Mouse (Mus musculus) limb, embryonic 11.5 days (tissue): Measurements from ENCODE around the gene Avil. TPM values are rescaled to one million over a fixed set of nuclear protein-coding genes. Genes with fewer than 3 reads are reported as not detected.

Experiments
- ATAC-seq: fragments of 200-750 bp; cut with Nextera tagmentation; 2 replicates; pipeline ENCODE4 v1.8.0; 2017; ENCODE audit warnings: low read depth; ENCODE audit not compliant: insufficient number of reproducible peaks, low FRiP score, low TSS enrichment
- DNase-seq: peaks from one replicate; pipeline ENCODE4 v3.0.0-alpha.2; 2015; ENCODE audit warnings: low spot score
- H3K27ac ChIP-seq: fragments of 300-500 bp; sonication (generic); replicated peaks from 2 replicates; pipeline ENCODE4 v1.5.1; 2014; ENCODE audit warnings: low read depth, mild to moderate bottlenecking, low read length
- H3K27me3 ChIP-seq: fragments of 300-500 bp; sonication (generic); 2 replicates; pipeline ENCODE4 v1.6.1; 2014; ENCODE audit warnings: mild to moderate bottlenecking, low read length, mixed read lengths; ENCODE audit not compliant: control insufficient read depth, insufficient read depth
- H3K36me3 ChIP-seq: fragments of 300-500 bp; sonication (generic); 2 replicates; pipeline ENCODE4 v1.6.1; 2014; ENCODE audit warnings: mild to moderate bottlenecking, low read length, moderate library complexity, mixed read lengths; ENCODE audit not compliant: control insufficient read depth, insufficient read depth
- H3K4me1 ChIP-seq: fragments of 300-500 bp; sonication (generic); 2 replicates; pipeline ENCODE4 v1.6.1; 2014; ENCODE audit warnings: low read length, mixed read lengths; ENCODE audit not compliant: control insufficient read depth, insufficient read depth
- H3K4me2 ChIP-seq: fragments of 300-500 bp; sonication (generic); 2 replicates; pipeline ENCODE4 v1.6.1; 2014; ENCODE audit warnings: low read depth, mild to moderate bottlenecking, moderate library complexity; ENCODE audit not compliant: severe bottlenecking
- H3K4me3 ChIP-seq: fragments of 300-500 bp; sonication (generic); 2 replicates; pipeline ENCODE4 v1.5.1; 2014; ENCODE audit warnings: low read depth, low read length
- H3K9ac ChIP-seq: fragments of 300-500 bp; sonication (generic); 2 replicates; pipeline ENCODE4 v1.6.1; 2014; ENCODE audit warnings: mild to moderate bottlenecking, low read length
- H3K9me3 ChIP-seq: fragments of 300-500 bp; sonication (generic); 2 replicates; pipeline ENCODE4 v1.6.1; 2016; ENCODE audit warnings: low read length; ENCODE audit not compliant: control insufficient read depth
- WGBS: fragments of 180-500 bp; shearing (Covaris S2); extraction: QIAGEN DNeasy Blood & Tissue Kit; methylation state at CpG from one replicate; pipeline ENCODE4 v1.1.7; 2014; 5-methylcytosine and 5-hydroxymethylcytosine counted together
- polyA plus RNA-seq: library from polyadenylated mRNA; unstranded; fragments of >200 nt; fragmentation: Nextera tagmentation; extraction: Ambion mirVana; gene quantifications from 2 replicates; pipeline ENCODE4 v1.2.1, GENCODE M21; 2014

Avil gene
- polyA plus RNA-seq, 1 experiment from 2014 or later, result 0.07 TPM

- ATAC-seq (peak; percentile 67), DNase-seq (peak; percentile 96)
- Histone ChIP-seq H3K27me3 (no peaks in the 10 kb centered on the region; the same call in 1 of the 2 replicates), H3K36me3 (no peaks in the 10 kb centered on the region; the same call in 1 of the 2 replicates), H3K27ac (no peak overlapping the region), H3K4me3 (peak overlapping the region; percentile 90), H3K4me2 (peak overlapping the region; percentile 98), H3K9ac (peak overlapping the region; percentile 63), H3K9me3 (no peaks in the 10 kb centered on the region), H3K4me1 (0 out of 2 replicates have a peak, but pooled peaks cover 4% of the 10 kb centered on the region)
- 0% methylated on average over 44 of the region's 44 CpGs for WGBS
These were observed 41.3 kb downstream of the Avil start for GRCm38 (mm10) chr10:127041774-127042338.

- Histone ChIP-seq H3K4me3 (peak overlapping the region; percentile 90), H3K27me3 (peaks cover 1% of the 10 kb centered on the region), H3K36me3 (no peaks in the 10 kb centered on the region; the same call in 1 of the 2 replicates), H3K4me2 (peak overlapping the region; percentile 98), H3K4me1 (0 out of 2 replicates have a peak, but pooled peaks cover 4% of the 10 kb centered on the region), H3K9ac (peak overlapping the region; percentile 63), H3K9me3 (no peaks in the 10 kb centered on the region), H3K27ac (no peak overlapping the region)
- ATAC-seq (0 out of 2 replicates have a peak, but pooled peaks have one; percentile 4), DNase-seq (no peak)
- 22% methylated on average over 5 of the region's 5 CpGs for WGBS
These were observed 42.1 kb downstream of the Avil start for GRCm38 (mm10) chr10:127042468-127043115.

DNA sequence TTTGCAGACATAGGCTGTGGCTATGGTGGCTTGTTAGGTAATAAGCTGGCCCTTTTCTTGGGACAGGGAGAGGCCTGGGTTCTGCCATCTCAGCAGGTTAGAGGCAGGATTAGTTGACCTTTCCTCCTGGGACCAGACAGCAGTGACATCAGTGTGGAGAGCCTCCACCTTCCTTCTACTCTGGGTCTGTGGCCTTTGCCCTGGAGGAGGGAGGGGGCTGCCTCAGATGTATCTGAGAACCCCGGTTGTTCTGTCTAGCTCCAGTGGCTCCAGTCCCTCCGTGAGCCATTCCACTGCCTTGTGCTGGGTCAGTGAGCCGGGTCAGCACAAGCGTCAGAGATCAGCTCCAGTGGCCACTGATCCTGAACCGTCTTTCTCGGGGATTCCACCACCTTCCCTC lies 42.7 kb downstream of the Avil start:
- peaks cover 7% of the 10 kb centered on the region for H3K27me3 ChIP-seq
- no peak overlapping the region; the same call in 1 of the 2 replicates for H3K4me3 ChIP-seq
- DNase-seq (no peak), ATAC-seq (no peak)
- H3K36me3 ChIP-seq, result no peaks in the 10 kb centered on the region; the same call in 1 of the 2 replicates
- H3K9ac ChIP-seq, result no peak overlapping the region
- no peak overlapping the region for H3K4me2 ChIP-seq
- 92% methylated on average over 6 of the region's 6 CpGs for WGBS
- no peak overlapping the region for H3K27ac ChIP-seq
- 0 out of 2 replicates have a peak, but pooled peaks cover 4% of the 10 kb centered on the region for H3K4me1 ChIP-seq
- H3K9me3 ChIP-seq, result no peaks in the 10 kb centered on the region

DNA sequence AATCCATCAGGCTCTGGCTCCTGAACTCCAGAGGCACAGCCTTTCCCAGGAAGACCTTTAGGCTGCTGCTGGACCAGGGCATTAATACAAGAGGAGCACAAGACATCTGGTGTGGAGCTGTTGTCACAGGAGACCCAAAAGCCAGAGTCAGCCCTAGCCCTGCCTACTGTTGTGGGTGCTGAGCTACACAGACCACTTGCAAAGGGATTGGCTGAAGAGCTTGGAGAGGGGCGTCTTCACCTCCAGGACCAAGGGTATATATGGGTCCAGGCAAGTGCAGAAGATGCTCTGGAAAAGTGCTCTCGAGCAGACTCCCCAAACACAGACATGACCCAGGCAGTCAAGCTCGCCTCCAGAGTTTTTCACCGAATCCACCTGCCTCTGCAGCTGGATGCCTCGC lies 47.4 kb downstream of the Avil start, which contains the start of gene Cyp27b1:
Gene Cyp27b1 (plus strand): TSS at position 297 of the 400 bp plus-strand sequence.
- Histone ChIP-seq H3K36me3 (no peaks in the 10 kb centered on the region; the same call in 1 of the 2 replicates), H3K4me3 (0 out of 2 replicates have a peak within 1 kb of the TSS, but pooled peaks have one; percentile 5), H3K27me3 (peaks cover 39% of the 10 kb centered on the region), H3K9me3 (no peaks in the 10 kb centered on the region), H3K4me2 (no peak within 1 kb of the TSS), H3K9ac (no peak within 1 kb of the TSS; the same call in 1 of the 2 replicates), H3K27ac (no peak within 1 kb of the TSS), H3K4me1 (0 out of 2 replicates have a peak, but pooled peaks cover 6% of the 10 kb centered on the region)
- DNase-seq (no peak), ATAC-seq (no peak)
- 30% methylated on average over 5 of the region's 5 CpGs for WGBS

GRCm38 (mm10) chr10:127048608-127049394 lies 48.3 kb downstream of the Avil start:
- Histone ChIP-seq H3K9me3 (no peaks in the 10 kb centered on the region), H3K27me3 (peaks cover 39% of the 10 kb centered on the region), H3K9ac (no peak overlapping the region), H3K27ac (no peak overlapping the region), H3K36me3 (no peaks in the 10 kb centered on the region; the same call in 1 of the 2 replicates), H3K4me2 (peak overlapping the region; percentile 17; the same call in 1 of the 2 replicates), H3K4me1 (0 out of 2 replicates have a peak, but pooled peaks cover 6% of the 10 kb centered on the region), H3K4me3 (0 out of 2 replicates have a peak overlapping the region, but pooled peaks have one; percentile 5)
- ATAC-seq, result no peak
- WGBS, result 5% methylated on average over 35 of the region's 35 CpGs
- DNase-seq, result no peak

- H3K9ac ChIP-seq, result no peak overlapping the region
- 0 out of 2 replicates have a peak, but pooled peaks cover 6% of the 10 kb centered on the region for H3K4me1 ChIP-seq
- peak overlapping the region; percentile 17; the same call in 1 of the 2 replicates for H3K4me2 ChIP-seq
- H3K9me3 ChIP-seq, result no peaks in the 10 kb centered on the region
- no peak for ATAC-seq
- DNase-seq, result no peak
- peaks cover 39% of the 10 kb centered on the region for H3K27me3 ChIP-seq
- 2% methylated on average over 29 of the region's 29 CpGs for WGBS
- no peaks in the 10 kb centered on the region; the same call in 1 of the 2 replicates for H3K36me3 ChIP-seq
- H3K4me3 ChIP-seq, result no peak overlapping the region
- no peak overlapping the region for H3K27ac ChIP-seq
These were observed 49.0 kb downstream of the Avil start for GRCm38 (mm10) chr10:127049395-127050118.

DNA sequence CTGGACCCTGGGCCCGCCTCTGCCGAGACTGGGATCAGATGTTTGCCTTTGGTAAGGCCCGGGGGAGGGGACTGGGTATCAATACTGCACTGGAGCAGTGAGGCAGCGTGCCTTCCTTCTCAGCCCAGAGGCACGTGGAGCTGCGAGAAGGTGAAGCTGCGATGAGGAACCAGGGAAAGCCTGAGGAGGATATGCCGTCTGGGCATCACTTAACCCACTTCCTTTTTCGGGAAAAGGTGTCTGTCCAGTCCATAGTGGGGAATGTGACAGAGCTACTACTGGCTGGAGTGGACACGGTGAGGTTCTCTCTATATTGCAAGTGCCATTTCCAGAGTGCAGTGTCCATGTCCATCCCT lies 49.6 kb downstream of the Avil start:
- Histone ChIP-seq H3K27ac (no peak overlapping the region), H3K4me2 (no peak overlapping the region), H3K9me3 (no peaks in the 10 kb centered on the region), H3K4me1 (0 out of 2 replicates have a peak, but pooled peaks cover 6% of the 10 kb centered on the region), H3K4me3 (no peak overlapping the region), H3K9ac (no peak overlapping the region), H3K36me3 (no peaks in the 10 kb centered on the region; the same call in 1 of the 2 replicates), H3K27me3 (peaks cover 39% of the 10 kb centered on the region)
- DNase-seq, result no peak
- 20% methylated on average over 10 of the region's 10 CpGs for WGBS
- no peak for ATAC-seq
